Mouse (Mus musculus): ENCODE data around the gene Tas1r3.
A peak's percentile ranks its signal among the peaks of the same experiment; 100 is the strongest.

GRCm38 (mm10) chr4:155904318-155905102, 41.3 kb upstream of the Tas1r3 start:
- TF ChIP-seq CTCF (IDR thresholded peaks at IDR 0.05; ENCODE audit: low read depth, low read length) (peak; percentile 17; the same call in 1 of the 2 replicates), TAL1 (conservative IDR thresholded peaks at IDR 0.05; ENCODE audit: low read depth, low read length) (no peak), POLR2AphosphoS5 (IDR thresholded peaks at IDR 0.05; ENCODE audit: insufficient replicate concordance, low read depth, low read length) (no peak)

All from G1E (cell line).